Mouse (Mus musculus) heart, postnatal 0 days (tissue): ENCODE measurements around the gene Susd1.

ENCODE experiments used
- CTCF ChIP-seq: IDR thresholded peaks from 2 replicates; pipeline ENCODE4 v1.5.1; 2016; ENCODE audit warnings: antibody characterized with exemption, control low read depth, low read depth
- EP300 ChIP-seq: IDR thresholded peaks from 2 replicates; pipeline ENCODE4 v1.6.1; 2016; ENCODE audit warnings: antibody characterized with exemption, low read depth

GRCm38 (mm10) chr4:59265631-59266030 is 172.8 kb downstream of the Susd1 start:
- TF ChIP-seq EP300 (no peak), CTCF (no peak)
